Mouse (Mus musculus): Measurements from ENCODE around the gene Tomm40.
"Not testable (repeated sequence)": the region's sequence is repeated elsewhere in the genome, so short reads cannot be mapped to it uniquely, and the experiment has no call there.

Tomm40 gene

GRCm38 (mm10) chr7:19686927-19687583 is 28.2 kb downstream of the Tomm40 start:
- not testable (repeated sequence) for DNase-seq (ENCODE audit: low spot score in 2 of 2)

DNA sequence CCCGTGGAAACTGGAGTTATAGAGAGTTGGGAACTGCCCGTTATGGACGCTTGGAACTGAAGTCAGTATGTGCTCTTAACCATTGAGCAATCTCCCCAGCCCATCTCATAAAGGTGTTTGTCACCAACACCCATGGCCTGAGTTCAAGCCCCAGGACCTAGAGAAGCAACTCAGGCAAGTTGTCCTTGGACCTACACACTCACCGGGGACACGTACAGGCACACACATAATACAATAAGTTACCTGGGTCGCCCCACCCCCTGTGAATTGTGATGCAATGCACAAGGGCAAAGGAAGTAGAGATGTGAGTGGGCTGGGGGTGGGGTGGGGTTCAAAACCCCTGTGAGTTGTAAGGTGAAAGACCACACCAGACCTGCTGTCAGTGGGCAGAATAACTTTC is 28.7 kb downstream of the Tomm40 start:
- DNase-seq (ENCODE audit: low spot score in 2 of 2) = no peak

GRCm38 (mm10) chr7:19685374-19685773 is 29.9 kb downstream of the Tomm40 start:
- no peak for DNase-seq (ENCODE audit: low spot score in 2 of 2)

DNA sequence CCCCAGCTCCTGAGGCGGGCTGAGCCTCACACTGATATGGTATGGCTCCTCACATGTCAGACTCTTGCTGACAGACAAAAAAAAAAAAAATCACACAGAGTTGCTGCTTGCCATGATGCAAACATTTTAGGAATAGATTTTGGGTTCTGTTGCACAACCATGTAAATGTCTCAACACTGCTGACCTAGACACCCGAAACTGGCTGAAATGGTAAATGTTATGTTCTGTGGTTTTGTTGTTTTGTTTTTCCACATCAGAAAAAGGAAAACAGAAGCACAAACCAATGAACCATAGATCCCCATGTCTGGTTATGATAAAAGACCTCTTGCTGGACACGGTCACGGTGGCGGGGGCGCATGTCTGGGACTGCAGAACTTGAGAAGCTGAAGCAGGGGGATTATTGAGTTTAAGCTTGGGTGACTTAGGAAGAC is 31.5 kb downstream of the Tomm40 start:
- peak in 1 of 2 experiments; percentile 53 for DNase-seq (ENCODE audit: low spot score in 2 of 2)

- DNase-seq (ENCODE audit: low spot score in 2 of 2) = no peak
These were observed 32.3 kb downstream of the Tomm40 start for GRCm38 (mm10) chr7:19682979-19683378.

DNA sequence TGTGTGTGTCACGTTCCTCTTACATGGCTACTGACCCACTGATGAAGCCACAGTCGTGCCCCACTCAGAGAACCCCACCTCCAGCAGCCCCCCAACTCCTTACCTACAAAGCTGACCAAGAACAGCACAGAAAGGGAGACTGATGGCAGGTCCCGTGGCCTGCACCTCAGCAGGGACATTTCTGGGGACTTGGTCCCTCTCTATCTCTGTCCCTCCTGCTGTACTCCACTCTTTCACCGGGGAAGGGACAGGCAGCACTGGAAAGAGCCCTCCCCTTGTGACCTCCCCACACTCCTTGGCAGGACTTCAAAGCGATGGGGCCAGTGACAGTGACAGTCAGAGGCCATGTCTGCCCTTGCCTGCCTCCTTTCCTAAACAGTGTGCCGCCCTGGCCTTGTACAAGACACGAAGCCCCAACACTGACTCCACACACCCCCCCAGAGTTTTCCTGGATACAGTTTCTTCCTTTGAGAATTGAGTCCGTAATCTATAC is 34.0 kb downstream of the Tomm40 start, which contains the start of the genes Gm44805 and Apoc4:
Gm44805 (minus strand) TSS at position 222 of the 493 bp plus-strand sequence.
Apoc4 (minus strand) TSS at position 278 of the 493 bp plus-strand sequence.
- DNase-seq (ENCODE audit: low spot score in 2 of 2) = no peak

DNA sequence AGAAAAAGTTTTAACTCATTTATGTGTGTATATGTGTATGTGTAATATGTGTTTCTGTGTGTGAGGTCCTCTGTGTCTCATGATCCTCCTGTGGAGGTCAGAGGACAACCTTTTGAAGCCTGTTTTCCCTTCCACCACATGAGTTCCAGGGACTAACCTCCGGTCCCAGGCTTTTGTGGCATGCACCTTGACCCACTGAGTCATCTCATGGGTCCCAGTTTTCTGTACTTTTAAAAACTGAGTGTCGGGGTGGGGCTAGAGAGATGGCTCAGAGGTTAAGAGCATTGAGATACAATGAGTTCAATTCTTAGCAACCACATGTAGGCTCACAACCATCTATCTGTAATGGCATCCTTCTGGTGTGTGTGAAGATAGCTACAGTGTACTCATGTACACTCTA is 34.5 kb downstream of the Tomm40 start:
- no peak for DNase-seq (ENCODE audit: low spot score in 2 of 2)

DNA sequence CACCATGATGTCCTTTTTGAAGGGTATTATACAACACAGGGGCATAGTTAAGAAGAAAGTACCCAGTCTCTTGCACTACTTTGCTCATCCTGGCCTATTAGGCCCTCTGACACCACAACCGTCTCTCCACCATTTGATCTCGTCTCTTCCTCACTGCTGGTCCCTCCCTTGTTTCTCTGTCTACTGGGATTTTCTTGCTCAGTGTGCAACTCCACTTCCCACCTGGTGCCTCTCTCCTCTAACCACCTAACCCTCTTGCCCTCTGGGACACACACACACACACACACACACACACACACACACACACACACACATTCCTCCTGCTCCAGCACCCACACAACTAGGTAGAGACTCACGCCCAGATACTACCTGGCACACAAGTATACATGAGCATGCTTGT is 36.3 kb downstream of the Tomm40 start:
- no peak for DNase-seq (ENCODE audit: low spot score in 2 of 2)

DNA sequence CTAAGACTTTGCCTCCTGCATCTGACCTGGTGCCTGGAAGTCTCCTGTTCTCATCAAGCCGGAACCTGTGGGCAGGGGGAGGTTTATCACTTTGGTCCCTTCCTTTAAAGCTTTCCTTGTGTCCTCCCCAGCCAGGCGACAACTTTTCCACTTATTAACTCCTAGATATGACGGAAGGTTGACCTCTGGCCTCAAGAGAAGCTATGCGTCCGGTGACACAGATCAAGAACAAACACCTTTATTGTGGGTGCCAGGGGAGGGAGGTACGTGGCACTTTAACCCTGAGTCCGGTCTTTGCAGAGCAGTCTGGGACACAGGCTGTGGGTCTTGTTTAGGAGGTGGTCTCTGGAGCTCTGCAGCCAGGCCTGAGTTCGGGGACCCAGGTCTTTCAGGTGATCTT is 37.4 kb downstream of the Tomm40 start, which contains the start of gene Apoc2:
Apoc2 (minus strand) TSS at position 70 of the 400 bp plus-strand sequence.
- no peak for DNase-seq (ENCODE audit: low spot score in 2 of 2)

DNA sequence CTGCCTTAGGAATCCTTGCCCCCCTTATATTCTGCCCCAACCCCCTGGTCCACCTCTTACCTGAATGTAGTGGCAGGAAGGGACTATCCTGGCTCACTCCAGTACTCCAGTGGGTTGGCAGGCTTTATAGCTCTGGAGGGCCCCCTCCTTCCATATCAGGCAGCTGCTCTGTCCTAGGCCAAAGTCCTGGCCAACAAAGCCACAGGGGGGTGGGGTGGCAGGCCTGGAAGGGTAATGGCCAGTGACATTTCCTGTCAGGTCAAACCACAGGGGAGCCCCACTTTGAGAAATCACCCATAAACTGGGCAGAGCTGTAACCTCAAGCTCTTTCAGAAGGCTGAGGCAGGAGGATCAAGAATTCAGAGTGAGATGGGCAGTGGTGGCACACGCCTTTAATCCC is 38.6 kb downstream of the Tomm40 start:
- peak in 1 of 2 experiments; percentile 27 for DNase-seq (ENCODE audit: low spot score in 2 of 2)

DNA sequence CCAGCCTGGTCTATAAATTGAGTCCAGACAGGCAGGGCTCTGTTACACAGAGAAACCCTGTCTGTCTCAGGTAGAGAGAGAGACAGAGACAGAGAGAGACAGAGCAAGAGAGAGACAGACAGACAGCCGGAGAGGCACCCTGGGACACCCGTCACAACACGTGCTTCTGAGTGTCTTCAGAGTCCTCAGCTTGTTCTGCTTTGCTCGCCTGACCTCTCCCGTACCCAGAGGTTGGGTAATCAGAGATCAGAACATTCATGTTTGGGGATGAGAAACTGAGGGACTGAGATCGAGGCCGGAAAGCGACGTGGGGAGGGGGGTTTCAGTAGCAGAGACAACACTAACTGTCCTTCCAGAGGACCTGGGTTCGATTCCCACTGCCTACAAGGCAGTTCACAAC is 39.4 kb downstream of the Tomm40 start:
- DNase-seq (ENCODE audit: low spot score in 2 of 2) = no peak

DNA sequence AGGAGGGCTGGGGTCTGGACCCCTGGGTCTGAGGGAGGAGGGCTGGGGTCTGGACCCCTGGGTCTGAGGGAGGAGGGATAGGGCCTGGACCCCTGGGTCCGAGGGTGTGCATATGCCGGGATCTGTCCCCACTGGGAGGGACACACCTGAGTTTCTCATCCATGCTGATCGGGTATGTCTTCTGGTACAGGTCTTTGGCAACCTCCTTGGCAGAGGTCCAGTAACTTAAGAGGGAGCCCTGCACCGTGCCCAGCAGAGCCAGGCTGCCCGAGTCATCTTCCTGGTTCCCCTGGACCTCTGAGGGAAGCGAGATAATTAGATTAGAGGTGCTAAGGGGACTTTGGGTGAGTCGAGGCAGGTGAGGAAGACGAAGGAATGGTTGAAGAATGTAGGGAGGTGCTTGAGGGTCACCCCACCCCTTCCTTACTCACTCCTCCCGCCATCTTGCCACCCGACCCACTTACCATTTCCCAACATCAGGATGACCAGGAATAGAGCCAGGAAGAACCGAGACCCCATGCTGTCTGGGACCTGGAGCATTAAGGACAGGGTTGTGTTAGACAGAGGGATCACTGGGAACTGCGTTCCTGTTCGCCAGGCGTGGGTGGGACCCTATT is 42.0 kb downstream of the Tomm40 start:
- DNase-seq (ENCODE audit: low spot score in 2 of 2) = no peak

DNA sequence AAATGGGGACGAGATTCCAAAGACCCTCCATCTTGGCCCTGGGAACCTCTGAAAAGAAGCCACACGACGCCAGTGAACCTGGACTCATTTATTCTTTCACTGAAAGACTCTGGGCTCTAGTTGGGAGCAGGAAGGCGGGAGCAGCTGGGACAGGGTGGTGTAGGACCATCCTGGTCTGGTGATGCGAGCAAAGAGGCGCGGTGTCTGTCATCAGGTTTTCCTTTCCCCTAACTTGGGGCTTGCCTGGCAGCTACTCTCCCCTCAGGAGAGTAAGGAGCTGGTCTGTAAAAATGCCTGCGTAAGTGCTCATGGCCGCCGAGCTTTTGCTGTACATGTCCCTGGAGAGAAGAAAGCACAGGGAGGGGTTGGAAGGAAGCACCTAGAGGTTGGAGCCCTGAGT is 43.7 kb downstream of the Tomm40 start:
- DNase-seq (ENCODE audit: low spot score in 2 of 2) = no peak

- peak; percentile 84 to 91 for DNase-seq (ENCODE audit: low spot score in 2 of 2)
These were observed 46.1 kb downstream of the Tomm40 start for GRCm38 (mm10) chr7:19668947-19669721.

- peak in 1 of 2 experiments; percentile 29 for DNase-seq (ENCODE audit: low spot score in 2 of 2)
These were observed 47.8 kb downstream of the Tomm40 start for GRCm38 (mm10) chr7:19667434-19667833.

GRCm38 (mm10) chr7:19666750-19667149 is 48.5 kb downstream of the Tomm40 start:
- DNase-seq (ENCODE audit: low spot score in 2 of 2) = no peak

- DNase-seq (ENCODE audit: low spot score in 2 of 2) = peak; percentile 98 to 99
These were observed 50.0 kb downstream of the Tomm40 start, which contains the start of gene Clptm1 for GRCm38 (mm10) chr7:19664955-19665841. Gene Clptm1 (minus strand): TSS chr7:19665033.

GRCm38 (mm10) chr7:19664455-19664954 is 50.7 kb downstream of the Tomm40 start:
- DNase-seq (ENCODE audit: low spot score in 2 of 2) = no peak

- DNase-seq (ENCODE audit: low spot score in 2 of 2) = no peak
These were observed 51.3 kb downstream of the Tomm40 start for GRCm38 (mm10) chr7:19663940-19664339.

- DNase-seq (ENCODE audit: low spot score in 2 of 2) = no peak
These were observed 62.6 kb downstream of the Tomm40 start for GRCm38 (mm10) chr7:19652614-19653013.

Data from natural killer cell, adult 2 months (primary cell).